Mouse (Mus musculus): ENCODE data around the gene Adat1. TPM values are rescaled to one million over a fixed set of nuclear protein-coding genes. Genes with fewer than 3 reads are reported as not detected.
A peak's percentile ranks its signal among the peaks of the same experiment; 100 is the strongest.
"Not testable (repeated sequence)": the region's sequence is repeated elsewhere in the genome, so short reads cannot be mapped to it uniquely, and the experiment has no call there.

The Adat1 gene
- total RNA-seq, 2 experiments from 2014 or later, result 6.4 to 6.6 TPM

GRCm38 (mm10) chr8:111951317-111951716 lies 40.8 kb downstream of the Adat1 start:
- DNase-seq (ENCODE audit: extremely low spot score in 1 of 2, low spot score in 2 of 2), result peak; percentile 32 to 58
- TF ChIP-seq CTCF (IDR thresholded peaks at IDR 0.05), result no peak
- Histone ChIP-seq H3K27ac (no peak overlapping the region), H3K4me3 (no peak overlapping the region)
- intact Hi-C loops (cut with DNase I), result no loop called here

- H3K27ac ChIP-seq, result no peak overlapping the region
- no peak for TF ChIP-seq CTCF (IDR thresholded peaks at IDR 0.05)
- DNase-seq (ENCODE audit: extremely low spot score in 1 of 2, low spot score in 2 of 2), result no peak
- no peak overlapping the region for H3K4me3 ChIP-seq
- intact Hi-C loops (cut with DNase I), result no loop called here
Measured at GRCm38 (mm10) chr8:111950846-111951245, 41.3 kb downstream of the Adat1 start.

- no peak overlapping the region for H3K4me3 ChIP-seq
- intact Hi-C loops (cut with DNase I), result no loop called here
- TF ChIP-seq CTCF (IDR thresholded peaks at IDR 0.05), result no peak
- no peak overlapping the region for H3K27ac ChIP-seq
- no peak for DNase-seq (ENCODE audit: extremely low spot score in 1 of 2, low spot score in 2 of 2)
Measured at GRCm38 (mm10) chr8:111947954-111948353, 44.1 kb downstream of the Adat1 start.

- Histone ChIP-seq H3K4me3 (no peak overlapping the region), H3K27ac (no peak overlapping the region)
- intact Hi-C loops (cut with DNase I), result no loop called here
- no peak for TF ChIP-seq CTCF (IDR thresholded peaks at IDR 0.05)
- DNase-seq (ENCODE audit: extremely low spot score in 1 of 2, low spot score in 2 of 2), result no peak
Measured at GRCm38 (mm10) chr8:111947144-111947543, 45.0 kb downstream of the Adat1 start.

GRCm38 (mm10) chr8:111943544-111943943 lies 48.6 kb downstream of the Adat1 start:
- TF ChIP-seq CTCF (IDR thresholded peaks at IDR 0.05), result no peak
- no peak overlapping the region for H3K27ac ChIP-seq
- H3K4me3 ChIP-seq, result no peak overlapping the region
- DNase-seq (ENCODE audit: extremely low spot score in 1 of 2, low spot score in 2 of 2), result no peak
- intact Hi-C loops (cut with DNase I), result loop anchor here (5.0 kb wide), 1 partner anchor 49 kb away; the partner anchor contains the start of gene Adat1

- H3K27ac ChIP-seq, result peak overlapping the region; percentile 90
Measured at GRCm38 (mm10) chr8:111941101-111941454, 51.0 kb downstream of the Adat1 start.

GRCm38 (mm10) chr8:111940171-111941100 lies 51.7 kb downstream of the Adat1 start, which contains the start of gene Gabarapl2:
Gene Gabarapl2, plus strand, starts transcription at chr8:111940703.
- TF ChIP-seq CTCF (IDR thresholded peaks at IDR 0.05), result peak; percentile 10; the same call in 1 of the 2 replicates
- Histone ChIP-seq H3K4me3 (peak within 1 kb of the TSS; percentile 74), H3K27ac (peak within 1 kb of the TSS; percentile 90)
- DNase-seq (ENCODE audit: extremely low spot score in 1 of 2, low spot score in 2 of 2), result peak; percentile 96 to 97
- intact Hi-C loops (cut with DNase I), result loop anchor here (5.0 kb wide), 1 partner anchor 52 kb away; the partner anchor contains the start of gene Adat1

More at GRCm38 (mm10) chr8:111941101-111941454, 51.0 kb downstream of the Adat1 start:
- no peak for TF ChIP-seq CTCF (IDR thresholded peaks at IDR 0.05)
- intact Hi-C loops (cut with DNase I), result loop anchor here (5.0 kb wide), 1 partner anchor 51 kb away; the partner anchor contains the start of gene Adat1
- H3K4me3 ChIP-seq, result peak overlapping the region; percentile 74
- DNase-seq (ENCODE audit: extremely low spot score in 1 of 2, low spot score in 2 of 2), result peak; percentile 39 to 43

GRCm38 (mm10) chr8:111939516-111940142 lies 52.5 kb downstream of the Adat1 start:
- Histone ChIP-seq H3K27ac (no peak overlapping the region), H3K4me3 (peak overlapping the region; percentile 74)
- no peak for TF ChIP-seq CTCF (IDR thresholded peaks at IDR 0.05)
- intact Hi-C loops (cut with DNase I), result loop anchor here (5.0 kb wide), 1 partner anchor 53 kb away; the partner anchor contains the start of gene Adat1
- DNase-seq (ENCODE audit: extremely low spot score in 1 of 2, low spot score in 2 of 2), result no peak

GRCm38 (mm10) chr8:111938076-111938985 lies 53.8 kb downstream of the Adat1 start:
- DNase-seq (ENCODE audit: extremely low spot score in 1 of 2, low spot score in 2 of 2); H3K4me3 ChIP-seq; intact Hi-C loops (cut with DNase I); H3K27ac ChIP-seq: not testable (repeated sequence)

GRCm38 (mm10) chr8:111937184-111937583 lies 54.9 kb downstream of the Adat1 start:
- DNase-seq (ENCODE audit: extremely low spot score in 1 of 2, low spot score in 2 of 2), result no peak
- Histone ChIP-seq H3K27ac (no peak overlapping the region), H3K4me3 (no peak overlapping the region)
- no peak for TF ChIP-seq CTCF (IDR thresholded peaks at IDR 0.05)
- intact Hi-C loops (cut with DNase I), result no loop called here

- DNase-seq (ENCODE audit: extremely low spot score in 1 of 2, low spot score in 2 of 2), result no peak
Measured at GRCm38 (mm10) chr8:111934201-111934600, 57.9 kb downstream of the Adat1 start.

More at GRCm38 (mm10) chr8:111934201-111934600, 57.9 kb downstream of the Adat1 start:
- intact Hi-C loops (cut with DNase I), result no loop called here
- Histone ChIP-seq H3K27ac (no peak overlapping the region), H3K4me3 (no peak overlapping the region; the same call in 1 of the 2 replicates)
- no peak for TF ChIP-seq CTCF (IDR thresholded peaks at IDR 0.05)
